Mouse (Mus musculus): ENCODE data around the gene Slc2a1. TPM values are rescaled to one million over a fixed set of nuclear protein-coding genes. Genes with fewer than 3 reads are reported as not detected.

Slc2a1 gene
- polyA plus RNA-seq (2014; fragmentation: Nextera tagmentation; extraction: Ambion mirVana), result 159 and 166 TPM in 2 replicates

DNA sequence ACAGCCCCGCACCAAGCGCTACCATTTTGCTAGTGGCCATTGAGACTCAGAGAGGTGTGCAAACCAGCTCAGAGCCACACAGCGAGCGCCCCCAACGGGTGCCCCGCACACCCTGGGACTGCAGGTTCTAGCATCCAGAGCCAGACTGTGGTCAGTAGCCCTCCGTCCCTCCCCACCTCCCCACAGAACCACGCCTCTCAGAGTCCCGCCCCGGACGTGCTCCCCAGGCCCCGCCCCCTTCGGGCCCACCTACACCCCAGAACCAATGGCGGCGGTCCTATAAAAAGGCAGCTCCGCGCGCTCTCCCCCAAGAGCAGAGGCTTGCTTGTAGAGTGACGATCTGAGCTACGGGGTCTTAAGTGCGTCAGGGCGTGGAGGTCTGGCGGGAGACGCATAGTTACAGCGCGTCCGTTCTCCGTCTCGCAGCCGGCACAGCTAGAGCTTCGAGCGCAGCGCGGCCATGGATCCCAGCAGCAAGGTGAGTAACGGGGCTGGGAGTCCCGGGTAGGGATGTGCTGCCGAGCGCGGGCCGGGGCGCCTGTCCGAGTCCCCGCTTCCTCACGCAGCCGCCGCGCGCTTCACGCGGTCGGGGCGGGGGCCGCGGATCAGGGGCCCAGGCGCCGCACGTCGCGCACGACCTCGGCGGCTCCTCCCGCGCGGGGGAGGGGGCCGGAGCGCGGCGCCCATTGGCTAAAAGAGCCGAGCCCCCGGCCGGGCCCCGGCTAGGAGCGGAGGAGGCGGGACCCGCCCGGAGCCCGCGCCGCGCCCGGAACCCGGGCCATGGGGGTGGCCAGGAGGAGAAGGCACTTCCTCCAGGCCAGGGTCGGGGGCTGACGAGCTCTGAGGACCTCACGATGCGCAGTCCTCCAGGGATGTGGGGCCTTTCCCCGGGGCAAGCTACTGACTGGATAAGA, at the start of gene Slc2a1:
Slc2a1 (plus strand) TSS at position 217 of the 914 bp plus-strand sequence.
- H3K4me1 ChIP-seq (ENCODE audit: control insufficient read depth in 2 of 2, insufficient read depth in 2 of 2, low read length in 2 of 2), result peaks cover 27 to 62% of the 10 kb centered on the region in 2 experiments
- H3K36me3 ChIP-seq (ENCODE audit: control insufficient read depth, insufficient read depth, low read length), result peaks cover 24% of the 10 kb centered on the region
- H3K27me3 ChIP-seq (ENCODE audit: control insufficient read depth, insufficient read depth, low read length), result no peaks in the 10 kb centered on the region
- WGBS, result under 1% methylated on average over 79 of the region's 88 CpGs
- H3K9me3 ChIP-seq (ENCODE audit: control insufficient read depth, low read length), result no peaks in the 10 kb centered on the region
- peak within 1 kb of the TSS; percentile 99 for H3K27ac ChIP-seq (replicated peaks in 1 of 2; ENCODE audit: control insufficient read depth in 1 of 2, insufficient read depth in 1 of 2, low read depth in 2 of 2, low read length in 2 of 2)
- peak; percentile 91 for ATAC-seq (ENCODE audit: insufficient number of reproducible peaks, insufficient read depth, low FRiP score, low read depth)
- H3K4me3 ChIP-seq (ENCODE audit: control insufficient read depth in 1 of 2, insufficient read depth in 1 of 2, low read depth in 1 of 2, low read length in 2 of 2), result peak within 1 kb of the TSS; percentile 90 to 100
- H3K9ac ChIP-seq (ENCODE audit: low read length), result peak within 1 kb of the TSS; percentile 97
- peak within 1 kb of the TSS; percentile 68 for H3K4me2 ChIP-seq (ENCODE audit: low read length)

DNA sequence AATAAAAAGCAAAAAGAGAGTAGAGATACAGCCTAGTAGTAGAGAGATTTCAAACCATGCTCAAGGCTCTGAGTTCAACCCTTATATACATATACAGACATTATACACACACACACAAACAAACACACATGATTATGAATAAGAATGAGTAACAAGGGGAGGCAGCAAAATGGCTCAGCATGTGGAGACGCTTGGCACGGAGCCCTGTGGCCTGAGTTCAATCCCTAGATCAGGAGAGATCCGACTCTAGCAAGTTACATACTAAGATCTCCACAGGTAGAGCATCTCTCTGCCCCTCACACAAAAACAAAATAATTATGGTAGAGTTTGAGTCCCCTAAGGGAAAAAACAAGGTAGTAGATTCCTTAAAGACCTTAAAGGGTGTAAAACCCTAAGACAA, 41.7 kb upstream of the Slc2a1 start:
- Histone ChIP-seq H3K27me3 (ENCODE audit: control insufficient read depth, insufficient read depth, low read length) (no peaks in the 10 kb centered on the region), H3K36me3 (ENCODE audit: control insufficient read depth, insufficient read depth, low read length) (no peaks in the 10 kb centered on the region), H3K4me1 (ENCODE audit: control insufficient read depth in 2 of 2, insufficient read depth in 2 of 2, low read length in 2 of 2) (peaks cover 13 to 17% of the 10 kb centered on the region in 2 experiments; a peak in 3 of 4 replicates), H3K9me3 (ENCODE audit: control insufficient read depth, low read length) (no peaks in the 10 kb centered on the region), H3K4me3 (ENCODE audit: control insufficient read depth in 1 of 2, insufficient read depth in 1 of 2, low read depth in 1 of 2, low read length in 2 of 2) (no peak overlapping the region), H3K9ac (ENCODE audit: low read length) (no peak overlapping the region), H3K27ac (replicated peaks in 1 of 2; ENCODE audit: control insufficient read depth in 1 of 2, insufficient read depth in 1 of 2, low read depth in 2 of 2, low read length in 2 of 2) (no peak overlapping the region), H3K4me2 (ENCODE audit: low read length) (no peak overlapping the region)
- no peak for ATAC-seq (ENCODE audit: insufficient number of reproducible peaks, insufficient read depth, low FRiP score, low read depth)
- WGBS, result 73% methylated on average over 3 of the region's 3 CpGs

DNA sequence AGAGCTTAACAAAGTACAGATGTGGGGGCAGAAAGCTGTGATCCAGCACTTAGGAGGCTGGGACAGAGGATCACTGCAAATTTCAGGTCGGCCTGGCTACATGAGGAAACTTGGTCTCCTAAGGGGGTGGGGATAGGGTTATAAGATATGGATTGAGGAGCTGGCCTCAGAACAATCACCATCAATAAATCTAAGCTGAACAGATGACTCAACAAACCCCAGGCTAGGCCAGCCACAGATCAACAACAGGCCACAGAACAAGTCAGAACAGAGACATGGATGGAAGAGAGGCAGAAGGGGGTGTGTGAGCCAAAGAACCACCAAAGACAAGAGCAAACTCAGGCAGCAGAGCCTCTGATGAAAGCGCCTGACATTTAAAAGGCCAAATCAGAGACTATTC, 41.3 kb upstream of the Slc2a1 start:
- Histone ChIP-seq H3K27me3 (ENCODE audit: control insufficient read depth, insufficient read depth, low read length) (no peaks in the 10 kb centered on the region), H3K27ac (replicated peaks in 1 of 2; ENCODE audit: control insufficient read depth in 1 of 2, insufficient read depth in 1 of 2, low read depth in 2 of 2, low read length in 2 of 2) (no peak overlapping the region), H3K4me3 (ENCODE audit: control insufficient read depth in 1 of 2, insufficient read depth in 1 of 2, low read depth in 1 of 2, low read length in 2 of 2) (no peak overlapping the region), H3K9me3 (ENCODE audit: control insufficient read depth, low read length) (no peaks in the 10 kb centered on the region), H3K4me2 (ENCODE audit: low read length) (no peak overlapping the region), H3K9ac (ENCODE audit: low read length) (no peak overlapping the region), H3K36me3 (ENCODE audit: control insufficient read depth, insufficient read depth, low read length) (no peaks in the 10 kb centered on the region), H3K4me1 (ENCODE audit: control insufficient read depth in 2 of 2, insufficient read depth in 2 of 2, low read length in 2 of 2) (peaks cover 17 to 22% of the 10 kb centered on the region in 2 experiments)
- 56% methylated on average over 2 of the region's 2 CpGs for WGBS
- no peak for ATAC-seq (ENCODE audit: insufficient number of reproducible peaks, insufficient read depth, low FRiP score, low read depth)

- peak; percentile 33; the same call in 1 of the 2 replicates for ATAC-seq (ENCODE audit: insufficient number of reproducible peaks, insufficient read depth, low FRiP score, low read depth)
- Histone ChIP-seq H3K9ac (ENCODE audit: low read length) (no peak overlapping the region), H3K9me3 (ENCODE audit: control insufficient read depth, low read length) (no peaks in the 10 kb centered on the region), H3K27me3 (ENCODE audit: control insufficient read depth, insufficient read depth, low read length) (no peaks in the 10 kb centered on the region), H3K4me3 (ENCODE audit: control insufficient read depth in 1 of 2, insufficient read depth in 1 of 2, low read depth in 1 of 2, low read length in 2 of 2) (no peak overlapping the region), H3K36me3 (ENCODE audit: control insufficient read depth, insufficient read depth, low read length) (no peaks in the 10 kb centered on the region), H3K4me2 (ENCODE audit: low read length) (peak overlapping the region; percentile 10; the same call in 1 of the 2 replicates), H3K4me1 (ENCODE audit: control insufficient read depth in 2 of 2, insufficient read depth in 2 of 2, low read length in 2 of 2) (peaks cover 26 to 31% of the 10 kb centered on the region in 2 experiments), H3K27ac (replicated peaks in 1 of 2; ENCODE audit: control insufficient read depth in 1 of 2, insufficient read depth in 1 of 2, low read depth in 2 of 2, low read length in 2 of 2) (no peak overlapping the region)
- WGBS, result 52% methylated on average over 6 of the region's 6 CpGs
Observed at GRCm38 (mm10) chr4:119068918-119069317, 39.6 kb upstream of the Slc2a1 start.

DNA sequence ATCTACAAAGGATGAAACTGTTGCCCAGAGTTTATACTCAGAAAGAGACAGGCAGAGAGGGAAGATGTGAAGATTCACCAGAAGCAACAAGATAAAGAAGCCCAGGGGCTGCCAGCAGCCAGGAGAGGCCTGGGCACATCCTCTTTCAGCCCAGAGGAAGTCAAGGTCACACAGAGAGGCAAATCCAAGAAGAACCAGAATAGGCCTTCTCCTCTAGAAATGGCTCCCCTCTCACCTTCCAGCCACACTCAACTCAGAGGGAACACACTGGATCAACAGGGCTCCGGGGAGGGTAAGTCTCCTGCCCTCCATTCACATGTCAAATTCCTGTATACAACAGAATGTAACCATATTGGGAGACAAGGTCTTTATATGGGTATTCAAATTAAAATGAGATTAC, 38.3 kb upstream of the Slc2a1 start:
- Histone ChIP-seq H3K27me3 (ENCODE audit: control insufficient read depth, insufficient read depth, low read length) (no peaks in the 10 kb centered on the region), H3K27ac (replicated peaks in 1 of 2; ENCODE audit: control insufficient read depth in 1 of 2, insufficient read depth in 1 of 2, low read depth in 2 of 2, low read length in 2 of 2) (0 out of 4 replicates have a peak overlapping the region, but pooled peaks of 1 of the 2 experiments have one; percentile 42), H3K4me1 (ENCODE audit: control insufficient read depth in 2 of 2, insufficient read depth in 2 of 2, low read length in 2 of 2) (peaks cover 24 to 31% of the 10 kb centered on the region in 2 experiments), H3K4me3 (ENCODE audit: control insufficient read depth in 1 of 2, insufficient read depth in 1 of 2, low read depth in 1 of 2, low read length in 2 of 2) (no peak overlapping the region), H3K36me3 (ENCODE audit: control insufficient read depth, insufficient read depth, low read length) (no peaks in the 10 kb centered on the region), H3K9me3 (ENCODE audit: control insufficient read depth, low read length) (no peaks in the 10 kb centered on the region), H3K4me2 (ENCODE audit: low read length) (no peak overlapping the region), H3K9ac (ENCODE audit: low read length) (no peak overlapping the region; the same call in 1 of the 2 replicates)
- no peak for ATAC-seq (ENCODE audit: insufficient number of reproducible peaks, insufficient read depth, low FRiP score, low read depth)
- 52% methylated on average over 1 of the region's 1 CpGs for WGBS

- no peaks in the 10 kb centered on the region for H3K36me3 ChIP-seq (ENCODE audit: control insufficient read depth, insufficient read depth, low read length)
- peaks cover 24 to 31% of the 10 kb centered on the region in 2 experiments for H3K4me1 ChIP-seq (ENCODE audit: control insufficient read depth in 2 of 2, insufficient read depth in 2 of 2, low read length in 2 of 2)
- H3K27ac ChIP-seq (replicated peaks in 1 of 2; ENCODE audit: control insufficient read depth in 1 of 2, insufficient read depth in 1 of 2, low read depth in 2 of 2, low read length in 2 of 2), result no peak overlapping the region
- 41% methylated on average over 16 of the region's 16 CpGs for WGBS
- peak overlapping the region; percentile 7; the same call in 1 of the 2 replicates for H3K4me2 ChIP-seq (ENCODE audit: low read length)
- H3K27me3 ChIP-seq (ENCODE audit: control insufficient read depth, insufficient read depth, low read length), result no peaks in the 10 kb centered on the region
- H3K9ac ChIP-seq (ENCODE audit: low read length), result no peak overlapping the region
- H3K4me3 ChIP-seq (ENCODE audit: control insufficient read depth in 1 of 2, insufficient read depth in 1 of 2, low read depth in 1 of 2, low read length in 2 of 2), result no peak overlapping the region
- no peaks in the 10 kb centered on the region for H3K9me3 ChIP-seq (ENCODE audit: control insufficient read depth, low read length)
- ATAC-seq (ENCODE audit: insufficient number of reproducible peaks, insufficient read depth, low FRiP score, low read depth), result no peak
Observed at GRCm38 (mm10) chr4:119070959-119071647, 37.4 kb upstream of the Slc2a1 start.

- Histone ChIP-seq H3K4me3 (ENCODE audit: control insufficient read depth in 1 of 2, insufficient read depth in 1 of 2, low read depth in 1 of 2, low read length in 2 of 2) (no peak overlapping the region), H3K36me3 (ENCODE audit: control insufficient read depth, insufficient read depth, low read length) (no peaks in the 10 kb centered on the region), H3K4me2 (ENCODE audit: low read length) (peak overlapping the region; percentile 7), H3K27ac (replicated peaks in 1 of 2; ENCODE audit: control insufficient read depth in 1 of 2, insufficient read depth in 1 of 2, low read depth in 2 of 2, low read length in 2 of 2) (peak overlapping the region; percentile 19 to 53; a peak in 2 of 4 replicates), H3K27me3 (ENCODE audit: control insufficient read depth, insufficient read depth, low read length) (no peaks in the 10 kb centered on the region), H3K4me1 (ENCODE audit: control insufficient read depth in 2 of 2, insufficient read depth in 2 of 2, low read length in 2 of 2) (peaks cover 30 to 38% of the 10 kb centered on the region in 2 experiments), H3K9ac (ENCODE audit: low read length) (no peak overlapping the region), H3K9me3 (ENCODE audit: control insufficient read depth, low read length) (no peaks in the 10 kb centered on the region)
- 30% methylated on average over 19 of the region's 19 CpGs for WGBS
- no peak for ATAC-seq (ENCODE audit: insufficient number of reproducible peaks, insufficient read depth, low FRiP score, low read depth)
Observed at GRCm38 (mm10) chr4:119071648-119072362, 36.7 kb upstream of the Slc2a1 start.
